Mouse (Mus musculus) gastrocnemius, adult 8-10 months (tissue): ENCODE results near the gene Eef1e1. TPM values are rescaled to one million over a fixed set of nuclear protein-coding genes. Genes with fewer than 3 reads are reported as not detected.
A peak's percentile ranks its signal among the peaks of the same experiment; 100 is the strongest.
"Not testable (repeated sequence)": the region's sequence is repeated elsewhere in the genome, so short reads cannot be mapped to it uniquely, and the experiment has no call there.

ENCODE experiments used
- DNase-seq, 2 experiments: peaks; one replicate each; pipeline ENCODE4 v3.0.0; 2022; ENCODE audit warnings: low spot score in 2 of 2
- total RNA-seq, 4 experiments: library from RNA; stranded (reverse); gene quantifications; 2 replicates each; pipeline ENCODE4 v1.2.4; 2022

Gene Eef1e1
- total RNA-seq: 10 to 100 TPM; 12.5 to 19.0 (median 16.5) TPM

- peak; percentile 91 to 92 for DNase-seq
Measured at GRCm38 (mm10) chr13:38658528-38659280, at the start of gene Eef1e1. Gene Eef1e1, minus strand, starts transcription at chr13:38659058.

GRCm38 (mm10) chr13:38690845-38691244 is 32.0 kb upstream of the Eef1e1 start:
- DNase-seq: no peak

- no peak for DNase-seq
Measured at GRCm38 (mm10) chr13:38690028-38690427, 31.2 kb upstream of the Eef1e1 start.

- no peak for DNase-seq
Measured at GRCm38 (mm10) chr13:38688761-38689160, 29.9 kb upstream of the Eef1e1 start.

GRCm38 (mm10) chr13:38672336-38672735 is 13.5 kb upstream of the Eef1e1 start:
- DNase-seq: no peak

- DNase-seq: not testable (repeated sequence)
Measured at GRCm38 (mm10) chr13:38671451-38671850, 12.6 kb upstream of the Eef1e1 start.

GRCm38 (mm10) chr13:38670051-38670450 is 11.2 kb upstream of the Eef1e1 start:
- no peak for DNase-seq

GRCm38 (mm10) chr13:38668514-38668913 is 9.7 kb upstream of the Eef1e1 start:
- DNase-seq: no peak

- DNase-seq: no peak
Measured at GRCm38 (mm10) chr13:38664753-38665152, 5.9 kb upstream of the Eef1e1 start.

GRCm38 (mm10) chr13:38659524-38660136 is 772 bp upstream of the Eef1e1 start:
- DNase-seq: no peak

GRCm38 (mm10) chr13:38657865-38658264 is 993 bp downstream of the Eef1e1 start:
- no peak for DNase-seq

- no peak for DNase-seq
Measured at GRCm38 (mm10) chr13:38650292-38650691, 8.6 kb downstream of the Eef1e1 start.

GRCm38 (mm10) chr13:38649069-38649468 is 9.8 kb downstream of the Eef1e1 start:
- DNase-seq: no peak

GRCm38 (mm10) chr13:38641414-38641813 is 17.4 kb downstream of the Eef1e1 start:
- no peak for DNase-seq

GRCm38 (mm10) chr13:38640961-38641360 is 17.9 kb downstream of the Eef1e1 start:
- DNase-seq: no peak

GRCm38 (mm10) chr13:38638694-38639093 is 20.2 kb downstream of the Eef1e1 start:
- no peak for DNase-seq

GRCm38 (mm10) chr13:38634800-38635269 is 24.0 kb downstream of the Eef1e1 start, which contains the start of gene Bloc1s5:
Gene Bloc1s5, minus strand, starts transcription at chr13:38635109.
- peak; percentile 85 to 86 for DNase-seq

GRCm38 (mm10) chr13:38634256-38634799 is 24.5 kb downstream of the Eef1e1 start:
- no peak for DNase-seq

GRCm38 (mm10) chr13:38633287-38634000 is 25.4 kb downstream of the Eef1e1 start:
- DNase-seq: no peak

- no peak for DNase-seq
Measured at GRCm38 (mm10) chr13:38632556-38632955, 26.3 kb downstream of the Eef1e1 start.

- DNase-seq: no peak
Measured at GRCm38 (mm10) chr13:38626229-38626525, 32.7 kb downstream of the Eef1e1 start.
